Mouse (Mus musculus) stomach, postnatal 0 days (tissue): ENCODE measurements around the gene Ddx20. TPM values are rescaled to one million over a fixed set of nuclear protein-coding genes. Genes with fewer than 3 reads are reported as not detected.

ENCODE experiments used
- ATAC-seq: fragments of 200-750 bp; cut with Nextera tagmentation; 2 replicates; pipeline ENCODE4 v1.8.0; 2017; ENCODE audit not compliant: low FRiP score, low TSS enrichment
- DNase-seq: peaks from one replicate; pipeline ENCODE4 v3.0.0-alpha.2; 2016; ENCODE audit warnings: low spot score
- H3K27ac ChIP-seq: fragments of 300-500 bp; sonication (generic); replicated peaks from 2 replicates; pipeline ENCODE4 v1.5.1; 2014; ENCODE audit warnings: mild to moderate bottlenecking, control low read depth
- H3K27me3 ChIP-seq: fragments of 300-500 bp; sonication (generic); 2 replicates; pipeline ENCODE4 v1.6.1; 2014; ENCODE audit warnings: low read length; ENCODE audit not compliant: control insufficient read depth, insufficient read depth
- H3K36me3 ChIP-seq: fragments of 300-500 bp; sonication (generic); 2 replicates; pipeline ENCODE4 v1.6.1; 2014; ENCODE audit warnings: low read length, mixed read lengths; ENCODE audit not compliant: control insufficient read depth, insufficient read depth
- H3K4me1 ChIP-seq: fragments of 300-500 bp; sonication (generic); replicated peaks from 2 replicates; pipeline ENCODE4 v1.6.1; 2014; ENCODE audit warnings: antibody characterized with exemption; ENCODE audit not compliant: control insufficient read depth, insufficient read depth
- H3K4me2 ChIP-seq: fragments of 300-500 bp; sonication (generic); replicated peaks from 2 replicates; pipeline ENCODE4 v1.6.1; 2014; ENCODE audit warnings: low read depth, mild to moderate bottlenecking, control low read depth, moderate library complexity
- H3K4me3 ChIP-seq: fragments of 300-500 bp; sonication (generic); 2 replicates; pipeline ENCODE4 v1.5.1; 2014; ENCODE audit warnings: low read depth, low read length, control low read depth
- H3K9ac ChIP-seq: fragments of 300-500 bp; sonication (generic); 2 replicates; pipeline ENCODE4 v1.6.1; 2014; ENCODE audit warnings: mild to moderate bottlenecking, low read length, control low read depth, mixed read lengths
- H3K9me3 ChIP-seq: fragments of 300-500 bp; sonication (generic); 2 replicates; pipeline ENCODE4 v1.6.1; 2016; ENCODE audit warnings: low read length; ENCODE audit not compliant: control insufficient read depth
- CTCF ChIP-seq: IDR thresholded peaks from 2 replicates; pipeline ENCODE4 v1.5.1; 2016; ENCODE audit warnings: antibody characterized with exemption, low read depth, mild to moderate bottlenecking, moderate library complexity
- EP300 ChIP-seq: optimal IDR thresholded peaks from 2 replicates; pipeline ENCODE3; 2016; ENCODE audit warnings: antibody characterized with exemption
- WGBS: fragments of 180-500 bp; shearing (Covaris S2); extraction: QIAGEN DNeasy Blood & Tissue Kit; methylation state at CpG from one replicate; pipeline ENCODE4 v1.1.7; 2014; 5-methylcytosine and 5-hydroxymethylcytosine counted together
- polyA plus RNA-seq: library from polyadenylated mRNA; unstranded; fragments of >200 nt; fragmentation: Nextera tagmentation; extraction: Ambion mirVana; gene quantifications from 2 replicates; pipeline ENCODE4 v1.2.1, GENCODE M21; 2015

Ddx20 gene
- polyA plus RNA-seq, 1 experiment from 2014 or later: 14.7 TPM

GRCm38 (mm10) chr3:105669776-105670175 lies 17.6 kb downstream of the Ddx20 start:
- Histone ChIP-seq H3K36me3 (no peaks in the 10 kb centered on the region), H3K9ac (no peak overlapping the region), H3K27me3 (no peaks in the 10 kb centered on the region), H3K4me1 (no peaks in the 10 kb centered on the region), H3K9me3 (no peaks in the 10 kb centered on the region), H3K27ac (no peak overlapping the region), H3K4me3 (no peak overlapping the region), H3K4me2 (no peak overlapping the region)
- DNase-seq: no peak
- WGBS: 87% methylated on average over 3 of the region's 3 CpGs
- no peak for ATAC-seq
- no peak for TF ChIP-seq CTCF
- TF ChIP-seq EP300: no peak

DNA sequence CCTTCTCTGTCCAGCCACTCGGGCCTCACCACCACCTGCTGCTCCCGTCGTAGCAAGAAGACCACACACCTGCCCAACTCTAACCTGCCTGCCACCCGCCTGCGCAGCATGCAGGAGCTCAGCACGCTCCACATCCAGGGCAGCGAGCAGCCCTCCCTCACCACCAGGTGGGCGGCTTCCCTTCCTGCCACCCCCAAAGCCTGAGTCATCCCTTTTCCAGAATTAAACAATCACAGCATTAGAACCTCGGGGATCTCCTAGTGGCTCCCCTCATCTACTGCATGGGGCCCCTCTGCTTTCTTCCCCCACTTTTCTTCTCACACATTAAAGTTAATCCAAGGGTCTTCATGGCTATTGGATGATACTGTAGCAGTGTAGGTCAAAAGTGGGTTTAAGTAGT lies 19.2 kb downstream of the Ddx20 start:
- no peak overlapping the region for H3K4me3 ChIP-seq
- DNase-seq (no peak), ATAC-seq (no peak)
- WGBS: 51% methylated on average over 9 of the region's 9 CpGs
- H3K27me3 ChIP-seq: no peaks in the 10 kb centered on the region
- no peaks in the 10 kb centered on the region for H3K4me1 ChIP-seq
- H3K9me3 ChIP-seq: no peaks in the 10 kb centered on the region
- H3K9ac ChIP-seq: no peak overlapping the region
- TF ChIP-seq EP300 (no peak), CTCF (0 out of 2 replicates have a peak, but pooled peaks have one; percentile 23)
- H3K4me2 ChIP-seq: no peak overlapping the region
- no peaks in the 10 kb centered on the region for H3K36me3 ChIP-seq
- H3K27ac ChIP-seq: no peak overlapping the region

DNA sequence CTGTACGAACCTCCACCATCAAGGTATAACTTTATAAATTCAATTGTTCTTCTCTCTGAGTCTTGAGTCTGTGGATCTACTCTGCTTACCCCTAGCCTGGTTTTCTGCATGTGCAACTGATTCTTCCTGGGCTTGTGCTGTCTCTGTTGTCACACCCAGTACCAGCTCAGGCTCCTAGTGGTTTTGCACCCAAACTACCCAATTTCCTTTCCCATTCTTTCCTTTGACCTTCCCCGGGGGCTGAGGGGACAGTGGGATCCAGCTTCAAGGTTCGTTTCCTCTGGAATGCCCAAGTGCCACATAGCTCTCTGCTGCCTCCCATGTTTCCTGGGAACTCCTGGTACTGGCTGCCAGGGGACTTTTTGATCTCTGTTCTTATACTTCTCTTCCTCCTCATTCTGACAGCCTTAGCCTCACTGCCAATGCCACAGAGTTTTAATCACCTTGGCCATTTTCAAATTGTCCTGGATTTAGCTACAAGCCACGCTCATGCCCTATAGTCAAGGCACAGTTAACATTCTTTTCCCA lies 20.3 kb downstream of the Ddx20 start:
- Histone ChIP-seq H3K9me3 (no peaks in the 10 kb centered on the region), H3K27me3 (no peaks in the 10 kb centered on the region), H3K27ac (no peak overlapping the region), H3K4me3 (no peak overlapping the region), H3K4me1 (no peaks in the 10 kb centered on the region), H3K9ac (no peak overlapping the region), H3K4me2 (no peak overlapping the region), H3K36me3 (no peaks in the 10 kb centered on the region)
- DNase-seq (no peak), ATAC-seq (no peak)
- TF ChIP-seq CTCF (peak; percentile 29; the same call in 1 of the 2 replicates), EP300 (no peak)
- 76% methylated on average over 4 of the region's 4 CpGs for WGBS

DNA sequence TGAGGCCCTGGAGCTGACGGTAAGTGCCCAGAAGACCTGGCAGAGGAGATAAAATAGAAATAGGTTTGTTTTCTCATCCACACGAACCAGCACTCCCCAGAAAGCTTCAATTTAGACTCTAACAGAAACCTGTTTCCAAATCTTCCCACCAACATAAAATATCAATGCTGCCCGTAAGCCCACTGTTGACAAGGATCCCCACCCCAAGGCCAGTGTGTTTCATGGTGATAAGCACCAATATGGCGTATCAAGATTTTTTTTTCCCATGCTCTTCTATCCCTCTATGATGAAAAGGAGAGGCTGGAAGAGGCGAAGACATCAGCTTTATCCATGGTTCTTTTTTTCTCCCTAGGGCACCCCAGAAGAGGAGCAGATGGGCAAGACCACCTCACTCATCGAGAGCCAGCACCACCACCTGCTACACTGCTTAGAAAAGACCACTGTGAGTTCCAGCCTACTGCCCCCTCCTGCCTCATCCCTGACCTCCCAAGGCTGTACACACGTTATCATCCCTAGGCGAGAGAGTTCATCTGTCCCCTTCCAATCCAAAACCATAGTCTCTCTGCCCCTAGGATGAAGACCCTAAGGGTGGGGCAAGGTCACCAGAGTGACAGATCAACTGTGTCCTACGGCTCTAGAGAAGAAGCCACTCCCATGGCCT lies 22.1 kb downstream of the Ddx20 start:
- 79% methylated on average over 9 of the region's 9 CpGs for WGBS
- H3K4me1 ChIP-seq: no peaks in the 10 kb centered on the region
- DNase-seq (no peak), ATAC-seq (no peak)
- TF ChIP-seq EP300 (no peak), CTCF (no peak)
- no peak overlapping the region for H3K9ac ChIP-seq
- no peaks in the 10 kb centered on the region for H3K9me3 ChIP-seq
- no peaks in the 10 kb centered on the region for H3K36me3 ChIP-seq
- no peak overlapping the region for H3K4me3 ChIP-seq
- H3K27me3 ChIP-seq: no peaks in the 10 kb centered on the region
- no peak overlapping the region for H3K4me2 ChIP-seq
- H3K27ac ChIP-seq: no peak overlapping the region

DNA sequence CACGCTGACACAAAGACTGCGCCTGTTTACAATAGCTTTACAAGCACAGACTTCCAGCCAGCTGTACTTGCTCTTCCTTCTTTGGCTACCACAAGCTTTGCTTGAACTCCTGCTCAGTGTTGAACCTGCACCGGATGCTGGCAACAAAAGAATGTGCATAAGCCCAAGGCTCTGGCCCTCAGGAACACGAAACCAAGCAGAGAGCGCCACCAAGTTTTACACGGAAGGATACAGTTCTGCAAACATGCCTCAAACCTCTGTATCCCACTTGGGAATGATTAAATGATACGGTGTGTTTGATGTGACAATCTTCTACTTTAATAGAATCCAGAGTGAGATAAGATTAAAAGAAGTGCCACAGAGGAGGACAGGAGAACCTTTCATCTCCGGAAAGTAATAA lies 24.3 kb downstream of the Ddx20 start:
- 34% methylated on average over 8 of the region's 8 CpGs for WGBS
- H3K4me1 ChIP-seq: no peaks in the 10 kb centered on the region
- H3K4me3 ChIP-seq: no peak overlapping the region
- H3K36me3 ChIP-seq: no peaks in the 10 kb centered on the region
- H3K27ac ChIP-seq: no peak overlapping the region
- no peaks in the 10 kb centered on the region for H3K27me3 ChIP-seq
- H3K4me2 ChIP-seq: no peak overlapping the region
- DNase-seq: no peak
- H3K9me3 ChIP-seq: no peaks in the 10 kb centered on the region
- H3K9ac ChIP-seq: no peak overlapping the region
- ATAC-seq: no peak; the same call in 1 of the 2 replicates
- TF ChIP-seq EP300: no peak
- peak; percentile 57 for TF ChIP-seq CTCF

DNA sequence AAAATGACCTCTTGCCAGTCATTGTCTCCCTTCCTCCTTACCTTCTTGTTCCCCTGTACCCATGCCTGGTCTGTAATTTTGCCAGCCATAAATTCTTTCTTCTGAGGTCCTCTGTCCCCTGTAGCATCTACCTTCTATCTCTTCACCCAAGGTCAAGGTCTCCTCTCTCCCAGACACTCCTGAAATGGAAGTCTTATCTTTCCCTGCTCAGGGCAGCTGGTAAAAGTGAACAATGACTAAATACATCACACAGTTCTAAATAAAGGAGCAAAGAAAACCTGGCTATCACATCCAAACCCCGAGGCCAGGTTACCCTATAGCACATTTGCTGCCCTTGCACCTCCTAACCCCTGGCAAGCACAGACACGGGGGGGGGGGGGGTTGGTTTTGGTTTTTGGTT lies 26.8 kb downstream of the Ddx20 start:
- TF ChIP-seq CTCF (no peak), EP300 (no peak)
- H3K4me2 ChIP-seq: no peak overlapping the region
- H3K9ac ChIP-seq: no peak overlapping the region
- H3K9me3 ChIP-seq: no peaks in the 10 kb centered on the region
- no peaks in the 10 kb centered on the region for H3K36me3 ChIP-seq
- WGBS: 28% methylated on average over 2 of the region's 2 CpGs
- no peak overlapping the region for H3K27ac ChIP-seq
- no peak overlapping the region for H3K4me3 ChIP-seq
- no peaks in the 10 kb centered on the region for H3K27me3 ChIP-seq
- ATAC-seq (no peak), DNase-seq (no peak)
- no peaks in the 10 kb centered on the region for H3K4me1 ChIP-seq
